Mouse (Mus musculus) spleen, embryonic (tissue): ENCODE data around the gene Olfr393.

Experiments used
- CTCF ChIA-PET: fragments of 350-600 bp; sonication (Branson Sonifier 250); formaldehyde crosslinking; loops from one replicate; lab custom pipeline; 2022; lab: Charles Lee

Olfr393 gene

DNA sequence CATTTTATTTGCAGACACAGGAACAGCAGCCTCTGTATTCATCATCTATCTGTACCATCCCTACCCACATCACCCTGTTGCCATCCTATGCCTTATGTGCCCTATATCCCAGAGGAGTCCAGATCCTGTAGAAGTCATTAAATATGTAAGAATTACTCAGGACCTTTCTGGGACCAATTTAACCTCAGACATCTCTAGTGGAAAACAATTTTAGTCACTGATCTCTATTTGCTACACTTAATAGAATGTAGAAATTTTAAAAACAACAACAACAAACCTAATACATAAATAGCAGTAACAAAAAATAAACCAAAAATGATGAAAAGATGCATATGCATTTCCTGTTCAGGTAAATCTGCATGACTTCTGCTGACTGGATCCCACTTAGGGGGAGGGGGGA lies at the start of gene Olfr393:
Olfr393 (minus strand) TSS at position 101 of the 400 bp plus-strand sequence.
- CTCF ChIA-PET: no interaction called here

DNA sequence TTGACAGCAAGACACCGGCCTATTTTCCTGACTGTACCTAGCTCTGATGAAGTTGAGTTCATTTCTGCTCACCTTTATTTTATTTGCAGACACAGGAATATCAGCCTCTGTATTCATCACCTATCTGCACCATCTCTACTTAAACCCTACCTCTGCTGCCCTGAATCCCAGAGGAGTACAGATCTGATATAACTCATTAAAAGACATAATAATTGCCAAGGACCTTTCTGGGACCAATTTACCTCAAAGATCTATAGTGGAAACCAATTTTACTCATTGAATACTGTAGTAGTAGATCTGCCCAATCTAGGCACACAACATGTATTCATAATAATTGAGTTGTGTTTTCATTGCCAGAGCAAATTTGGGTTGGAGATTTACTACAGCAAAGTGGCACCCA lies 39.4 kb upstream of the Olfr393 start, which contains the start of gene Olfr394:
Olfr394 (minus strand) TSS at position 101 of the 400 bp plus-strand sequence.
- CTCF ChIA-PET: no interaction called here

DNA sequence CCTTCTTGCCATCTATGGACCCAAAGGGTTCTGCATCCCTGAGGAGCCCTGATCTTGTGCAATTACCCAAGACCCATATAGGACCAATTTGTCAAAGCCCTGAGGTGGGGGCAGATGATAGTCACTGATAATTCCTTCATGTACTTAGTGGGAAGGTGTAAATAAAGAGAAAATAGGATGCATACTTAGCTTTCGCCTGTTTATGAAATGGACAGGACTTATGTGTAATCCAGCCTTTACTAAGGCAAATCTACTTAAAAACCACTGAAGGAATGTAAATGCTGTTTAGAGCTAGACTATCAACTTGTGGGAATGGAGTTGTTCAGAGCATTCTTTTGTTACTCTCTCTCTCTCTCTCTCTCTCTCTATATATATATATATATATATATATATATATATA lies 34.3 kb downstream of the Olfr393 start, which contains the start of gene Olfr392:
Olfr392 (minus strand) TSS at position 101 of the 400 bp plus-strand sequence.
- CTCF ChIA-PET: no interaction called here

DNA sequence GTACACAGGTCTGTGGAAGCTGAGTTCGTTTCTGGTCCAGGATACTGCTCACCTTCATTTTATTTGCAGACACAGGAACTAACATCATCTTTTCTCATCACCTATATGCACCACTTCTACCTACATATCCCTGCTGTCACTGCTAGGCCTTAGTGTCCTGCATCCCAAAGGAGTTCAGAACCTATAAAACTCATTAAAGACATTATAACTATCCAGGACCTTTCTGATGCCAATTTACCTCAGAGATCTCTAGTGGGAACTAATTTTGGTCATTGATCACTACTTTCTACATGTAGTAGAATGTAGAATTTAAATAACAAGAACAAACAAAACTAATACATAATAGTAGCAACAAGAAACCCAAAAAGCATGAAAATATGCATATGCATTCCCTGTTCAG lies 48.3 kb downstream of the Olfr393 start, which contains the start of gene Olfr391-ps:
Olfr391-ps (minus strand) TSS at position 101 of the 400 bp plus-strand sequence.
- CTCF ChIA-PET: no interaction called here
